Mouse (Mus musculus): ENCODE results near the gene Ap1b1. TPM values are rescaled to one million over a fixed set of nuclear protein-coding genes. Genes with fewer than 3 reads are reported as not detected.

Ap1b1 gene
- total RNA-seq, 2 experiments from 2014 or later, result 144 to 147 TPM

DNA sequence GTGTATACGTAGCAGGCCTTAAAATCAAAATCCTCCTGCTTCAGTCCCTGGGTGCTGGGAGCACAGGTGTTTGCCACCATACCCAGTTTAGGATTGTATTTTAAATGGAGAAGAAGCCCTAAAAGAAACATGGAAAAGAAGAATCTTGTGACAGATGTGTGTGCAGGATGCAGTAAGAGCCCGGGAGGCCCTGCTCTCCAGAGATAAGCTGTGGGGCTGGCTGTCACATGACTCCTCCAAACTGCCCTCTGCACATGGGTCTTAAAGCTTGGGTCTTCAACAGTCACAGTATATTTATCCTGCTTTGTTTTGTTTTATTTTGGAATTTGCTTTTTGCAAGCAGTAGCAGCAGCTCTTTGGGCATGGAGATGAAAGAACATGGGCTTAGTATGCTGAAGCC lies 19.1 kb upstream of the Ap1b1 start:
- no peak overlapping the region for H3K4me3 ChIP-seq
- no peak for DNase-seq (ENCODE audit: low spot score in 2 of 2)
- H3K27ac ChIP-seq, result no peak overlapping the region
- TF ChIP-seq CTCF (conservative IDR thresholded peaks at IDR 0.05), result no peak

DNA sequence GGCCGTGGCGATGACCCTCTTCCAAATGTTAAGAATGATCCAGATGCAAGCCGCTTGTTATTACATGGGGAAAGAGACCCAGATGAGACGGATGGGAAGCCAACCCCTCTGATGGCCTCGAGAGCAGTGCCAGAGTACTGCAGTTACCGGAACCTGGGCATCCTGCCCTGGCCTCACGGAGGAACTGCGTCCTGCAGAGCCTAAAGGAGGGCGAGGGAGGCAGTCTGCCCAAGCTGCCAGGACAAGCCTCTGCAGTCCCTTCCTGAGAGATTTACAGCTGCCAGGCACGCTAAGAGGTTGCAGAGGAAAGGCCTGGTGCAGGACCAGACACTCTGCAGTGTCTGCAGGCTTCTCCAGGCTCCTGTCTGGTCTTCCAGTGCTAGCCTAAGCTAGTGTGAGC lies 18.2 kb upstream of the Ap1b1 start:
- no peak for TF ChIP-seq CTCF (conservative IDR thresholded peaks at IDR 0.05)
- no peak overlapping the region for H3K4me3 ChIP-seq
- DNase-seq (ENCODE audit: low spot score in 2 of 2), result no peak
- no peak overlapping the region for H3K27ac ChIP-seq

DNA sequence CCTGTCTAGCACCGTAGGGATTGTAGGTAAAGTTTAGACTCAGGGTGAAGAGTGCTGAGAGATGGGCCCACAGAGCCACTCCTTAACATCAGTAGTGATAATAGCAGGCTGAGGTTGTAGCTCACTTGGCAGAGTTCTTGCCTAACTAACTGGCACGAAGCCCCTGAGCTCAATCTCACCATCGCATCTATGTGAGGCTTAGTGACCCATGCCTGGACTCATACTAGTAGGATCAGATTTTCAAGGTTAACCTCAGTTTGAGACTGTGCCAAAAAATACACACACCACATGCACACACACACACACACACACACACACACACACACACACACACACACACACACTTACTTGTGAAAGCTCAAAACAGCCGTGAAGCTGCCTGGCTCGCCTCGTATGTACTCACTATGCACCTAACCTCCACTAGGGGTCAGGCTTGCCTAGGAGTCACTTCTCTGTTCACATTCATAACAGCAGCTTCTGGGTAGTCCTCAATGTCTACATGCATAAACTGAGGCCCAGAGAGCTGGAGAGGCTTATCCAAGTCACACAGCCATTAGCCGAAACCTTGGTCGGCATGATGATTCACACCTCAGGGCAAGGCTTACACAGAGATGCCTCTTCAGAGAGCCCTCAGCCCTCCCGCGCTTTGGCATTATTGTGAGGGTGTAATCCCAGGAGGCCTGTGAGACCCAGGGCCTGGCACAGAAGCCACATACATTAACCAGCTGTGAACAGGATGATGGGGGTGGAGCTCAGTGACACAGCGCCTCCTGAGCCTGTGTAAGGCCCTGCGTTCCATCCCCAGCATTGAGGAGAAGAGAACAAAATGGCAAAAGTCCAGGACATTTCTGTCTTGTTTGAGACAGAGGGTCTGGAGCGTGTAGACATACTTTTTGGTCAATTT lies 13.4 kb upstream of the Ap1b1 start:
- no peak overlapping the region for H3K4me3 ChIP-seq
- DNase-seq (ENCODE audit: low spot score in 2 of 2), result peak; percentile 46 to 62
- H3K27ac ChIP-seq, result no peak overlapping the region
- TF ChIP-seq CTCF (conservative IDR thresholded peaks at IDR 0.05), result peak; percentile 83

DNA sequence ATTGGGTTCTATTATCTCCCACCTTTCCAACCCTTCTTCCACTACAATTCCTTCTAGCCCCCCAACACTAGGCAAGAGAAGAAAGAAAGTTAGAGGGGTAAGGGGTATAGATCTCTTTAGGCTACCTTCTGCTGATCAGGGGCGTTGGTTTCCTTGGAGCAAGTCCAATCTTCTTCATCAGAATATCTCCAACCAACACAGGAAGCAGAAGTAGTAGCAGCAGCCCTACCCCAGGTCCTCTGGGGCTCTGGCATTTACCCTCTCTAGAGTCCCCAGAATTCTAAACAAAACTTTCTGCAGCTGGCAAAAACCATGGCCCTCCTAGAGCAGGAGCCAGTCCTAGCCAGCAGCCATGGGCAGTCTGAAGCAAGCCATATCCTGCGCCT lies 12.8 kb upstream of the Ap1b1 start:
- no peak for DNase-seq (ENCODE audit: low spot score in 2 of 2)
- H3K4me3 ChIP-seq, result no peak overlapping the region
- TF ChIP-seq CTCF (conservative IDR thresholded peaks at IDR 0.05), result no peak

DNA sequence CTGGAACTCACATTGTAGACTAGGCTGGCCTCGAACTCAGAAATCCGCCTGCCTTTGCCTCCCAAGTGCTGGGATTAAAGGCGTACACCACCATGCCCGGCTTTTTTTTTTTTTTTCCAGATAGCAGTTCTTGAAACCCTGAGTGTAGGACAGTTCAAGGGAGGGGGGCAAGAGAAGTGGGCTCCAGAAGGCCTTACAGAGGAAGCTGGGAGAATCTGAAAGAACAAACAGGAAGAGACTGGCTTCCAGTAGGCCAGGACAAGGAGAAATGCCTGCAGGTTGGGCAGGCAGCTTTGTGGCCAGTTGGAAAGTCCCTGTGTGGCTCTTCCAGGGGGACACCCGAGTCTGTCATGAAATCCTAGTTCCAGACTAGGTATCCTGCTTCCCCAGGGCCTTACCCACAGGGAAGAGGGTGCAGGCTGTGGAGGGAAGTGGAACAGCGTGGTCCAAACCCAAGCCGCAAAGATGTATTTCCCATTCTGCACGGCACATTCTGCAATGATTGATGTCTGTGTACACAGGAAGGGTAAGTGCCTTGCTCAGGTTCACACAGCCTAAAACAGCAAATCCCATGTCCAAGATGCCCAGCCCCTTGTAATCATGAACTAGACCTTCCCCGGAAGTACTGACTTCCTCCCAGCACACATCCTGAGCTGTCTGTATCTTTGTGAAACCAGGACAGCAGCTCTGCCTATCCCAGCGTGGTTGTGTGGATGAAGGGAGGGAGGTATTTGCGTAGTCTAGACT lies 12.1 kb upstream of the Ap1b1 start:
- H3K4me3 ChIP-seq, result no peak overlapping the region
- DNase-seq (ENCODE audit: low spot score in 2 of 2), result no peak
- H3K27ac ChIP-seq, result no peak overlapping the region
- TF ChIP-seq CTCF (conservative IDR thresholded peaks at IDR 0.05), result no peak

More for the DNA sequence above, 12.8 kb upstream of the Ap1b1 start:
- H3K27ac ChIP-seq, result no peak overlapping the region

DNA sequence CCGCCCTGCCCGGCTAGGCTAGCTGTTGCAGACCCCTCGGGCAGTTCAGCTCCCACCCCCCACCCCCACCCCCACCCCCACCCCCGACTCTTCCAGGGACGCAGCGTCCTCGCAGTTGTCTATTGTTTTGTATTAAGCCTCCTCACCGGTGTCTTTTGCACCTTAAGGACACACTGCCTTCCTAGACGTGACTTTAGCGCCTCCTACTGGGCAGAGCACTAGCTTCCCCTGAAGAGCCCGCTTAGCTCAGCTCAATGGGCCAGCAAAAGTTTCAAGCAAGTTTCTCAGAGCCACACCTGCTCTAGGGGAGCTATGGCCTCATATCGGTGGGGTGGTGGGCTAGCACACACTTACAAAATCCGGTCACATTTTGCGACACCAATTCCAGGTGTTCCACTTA lies 11.0 kb upstream of the Ap1b1 start:
- peak; percentile 78 for TF ChIP-seq CTCF (conservative IDR thresholded peaks at IDR 0.05)
- DNase-seq (ENCODE audit: low spot score in 2 of 2), result peak in 1 of 2 experiments; percentile 70
- Histone ChIP-seq H3K4me3 (no peak overlapping the region), H3K27ac (no peak overlapping the region)

DNA sequence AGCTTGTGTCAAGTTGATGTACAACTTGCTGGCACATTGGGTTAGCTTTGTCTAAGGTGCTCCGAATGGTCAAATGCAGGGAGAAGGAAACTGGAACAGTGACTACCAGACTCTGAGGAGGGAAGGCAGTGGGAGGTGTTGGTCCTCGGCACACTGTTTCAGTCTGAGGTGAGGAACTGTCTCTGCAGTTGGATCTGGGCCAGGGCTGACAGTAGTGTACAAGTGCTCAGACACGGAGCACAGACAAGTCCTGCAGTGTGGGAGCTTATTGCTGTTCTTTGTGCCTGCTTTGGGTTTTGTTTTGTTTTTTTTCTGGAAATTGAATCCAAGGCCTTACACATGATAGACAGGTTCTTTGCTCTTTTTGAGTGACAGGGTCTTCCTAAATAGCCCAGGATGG lies 3.6 kb upstream of the Ap1b1 start:
- Histone ChIP-seq H3K4me3 (no peak overlapping the region), H3K27ac (no peak overlapping the region)
- TF ChIP-seq CTCF (conservative IDR thresholded peaks at IDR 0.05), result no peak
- no peak for DNase-seq (ENCODE audit: low spot score in 2 of 2)

DNA sequence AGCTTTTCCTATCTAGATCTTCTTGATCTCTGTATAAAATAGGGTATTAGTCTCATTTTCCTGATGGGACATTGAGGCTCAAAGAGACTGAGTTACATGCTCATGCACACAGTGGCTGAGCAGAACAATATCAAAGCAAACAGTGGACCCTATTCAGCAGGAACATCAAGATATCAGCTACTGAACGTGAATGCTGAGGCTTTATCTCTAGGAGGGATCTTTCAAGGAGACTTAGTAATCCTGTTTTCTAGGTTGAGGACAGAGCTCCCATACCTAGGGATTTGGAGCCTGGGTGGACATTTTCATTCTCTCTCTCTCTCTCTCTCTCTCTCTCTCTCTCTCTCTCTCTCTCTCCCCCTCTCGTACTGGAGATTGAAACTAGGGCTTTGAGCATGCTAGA lies 3.1 kb upstream of the Ap1b1 start:
- no peak overlapping the region for H3K4me3 ChIP-seq
- no peak for TF ChIP-seq CTCF (conservative IDR thresholded peaks at IDR 0.05)
- no peak for DNase-seq (ENCODE audit: low spot score in 2 of 2)

DNA sequence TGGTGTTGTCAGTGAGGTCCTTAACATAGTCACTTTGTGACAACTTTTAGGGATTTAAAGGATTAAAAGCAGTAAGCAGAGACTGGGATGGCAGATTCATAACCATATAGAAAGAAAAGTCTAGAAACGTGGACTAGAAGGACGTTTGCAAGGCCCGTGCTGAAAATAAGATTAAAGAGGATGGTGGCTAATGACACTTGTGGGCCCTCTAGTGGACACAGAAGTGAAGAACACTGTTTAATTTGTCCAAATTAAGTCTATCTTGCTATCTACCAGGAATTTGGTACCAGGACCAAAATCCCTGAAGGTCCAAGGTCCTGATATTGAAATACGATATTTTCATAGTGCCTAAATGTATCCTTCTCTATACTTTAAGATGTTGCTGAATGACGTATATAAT lies 2.4 kb upstream of the Ap1b1 start:
- peak; percentile 91 for TF ChIP-seq CTCF (conservative IDR thresholded peaks at IDR 0.05)
- DNase-seq (ENCODE audit: low spot score in 2 of 2), result peak; percentile 26 to 52
- H3K27ac ChIP-seq, result no peak overlapping the region
- no peak overlapping the region for H3K4me3 ChIP-seq

More for the DNA sequence above, 3.1 kb upstream of the Ap1b1 start:
- H3K27ac ChIP-seq, result no peak overlapping the region

DNA sequence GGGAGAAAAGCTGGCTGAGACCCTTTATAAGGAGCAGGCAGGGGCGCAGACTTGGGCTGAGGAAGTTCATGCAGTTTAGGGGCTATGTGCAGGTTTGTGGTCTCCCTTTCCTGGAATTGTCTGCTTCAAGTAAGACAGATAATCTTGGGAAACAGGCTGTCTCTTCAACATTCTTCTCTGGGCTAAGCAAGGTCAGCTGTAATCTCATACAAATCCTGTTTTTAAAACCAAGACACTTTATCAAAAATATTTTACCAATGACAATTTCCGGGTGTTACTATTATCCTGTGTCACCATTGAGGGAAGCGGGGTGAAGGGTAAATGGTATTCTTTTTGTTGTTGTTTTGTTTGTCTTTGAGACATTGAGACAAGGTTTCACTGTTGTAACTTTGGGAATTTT lies 1.8 kb upstream of the Ap1b1 start:
- H3K4me3 ChIP-seq, result no peak overlapping the region
- no peak overlapping the region for H3K27ac ChIP-seq
- TF ChIP-seq CTCF (conservative IDR thresholded peaks at IDR 0.05), result no peak
- no peak for DNase-seq (ENCODE audit: low spot score in 2 of 2)

DNA sequence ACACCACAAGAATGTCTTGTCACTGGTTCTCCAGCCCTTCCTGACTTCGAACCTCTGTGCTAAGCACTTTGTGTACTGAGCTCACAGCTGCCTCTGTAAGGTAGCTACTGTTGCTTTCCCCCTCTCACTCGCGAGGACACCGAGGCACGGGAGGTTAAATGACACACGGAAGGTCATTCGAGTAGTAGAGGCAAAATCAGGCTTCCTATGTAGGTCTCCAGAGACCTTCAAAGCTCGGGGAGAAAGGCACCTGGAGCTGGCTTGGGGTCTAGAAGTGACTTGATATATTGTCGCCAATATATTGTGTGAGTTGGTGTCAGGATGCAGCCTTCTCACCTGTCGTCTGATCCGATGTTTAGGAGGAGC lies 846 bp downstream of the Ap1b1 start:
- TF ChIP-seq CTCF (conservative IDR thresholded peaks at IDR 0.05), result no peak
- DNase-seq (ENCODE audit: low spot score in 2 of 2), result no peak
- peak overlapping the region; percentile 89 for H3K27ac ChIP-seq
- H3K4me3 ChIP-seq, result peak overlapping the region; percentile 69

DNA sequence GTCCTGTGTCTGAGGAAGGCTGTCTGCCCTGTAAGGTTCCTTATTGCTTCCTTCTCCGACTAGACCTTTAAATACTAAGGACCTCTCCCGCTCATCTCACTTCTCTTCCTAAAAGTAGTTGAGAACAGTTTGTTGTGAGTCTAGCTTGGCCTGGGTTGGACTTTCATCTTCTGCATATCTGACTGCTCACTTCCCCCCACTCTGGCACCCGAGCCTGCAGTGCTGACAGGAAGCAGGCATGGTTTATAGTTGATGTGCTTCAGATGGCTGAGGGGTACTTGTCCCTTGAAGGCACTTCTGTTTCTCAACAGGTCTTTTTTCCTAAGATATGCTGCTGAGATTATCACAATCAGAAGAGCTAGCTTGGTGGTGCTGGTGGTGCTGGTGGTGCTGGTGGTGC lies 2.6 kb downstream of the Ap1b1 start:
- TF ChIP-seq CTCF (conservative IDR thresholded peaks at IDR 0.05), result no peak
- DNase-seq (ENCODE audit: low spot score in 2 of 2), result no peak

DNA sequence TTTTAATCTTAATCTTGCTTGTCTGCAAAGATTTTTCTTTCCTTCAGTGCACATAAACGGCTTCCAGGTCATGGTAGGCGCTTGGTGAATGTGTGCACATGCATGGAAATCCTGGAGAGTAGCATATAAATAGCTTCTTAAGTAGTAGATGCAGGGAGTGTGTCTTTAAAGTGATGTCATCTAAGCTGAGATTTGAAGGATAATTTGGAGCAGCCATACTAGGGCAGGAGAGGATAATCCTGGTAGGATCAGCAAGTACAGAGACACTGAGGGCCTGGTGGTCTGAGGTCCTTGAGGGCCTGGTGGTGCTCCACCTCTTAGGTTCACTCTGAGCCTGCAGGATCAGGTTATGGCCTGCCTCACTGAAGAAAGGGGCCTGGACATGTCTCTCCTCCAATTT lies 5.8 kb downstream of the Ap1b1 start:
- no peak for DNase-seq (ENCODE audit: low spot score in 2 of 2)
- Histone ChIP-seq H3K27ac (no peak overlapping the region), H3K4me3 (no peak overlapping the region)
- no peak for TF ChIP-seq CTCF (conservative IDR thresholded peaks at IDR 0.05)

More for the DNA sequence above, 2.6 kb downstream of the Ap1b1 start:
- Histone ChIP-seq H3K27ac (peak overlapping the region; percentile 15; the same call in 1 of the 2 replicates), H3K4me3 (no peak overlapping the region)
